Mouse (Mus musculus) myocyte (in vitro differentiated cells): ENCODE measurements around the gene Krtap1-5.

Experiments
- CEBPB ChIP-seq: IDR thresholded peaks from 2 replicates; pipeline ENCODE4 v1.6.1; 2011; ENCODE audit warnings: mild to moderate bottlenecking, moderate library complexity; ENCODE audit not compliant: poor library complexity, insufficient read depth, severe bottlenecking
- E2F4 ChIP-seq: IDR thresholded peaks from one replicate; pipeline ENCODE4 v1.6.1; 2011; ENCODE audit warnings: mild to moderate bottlenecking, control low read depth, moderate library complexity; ENCODE audit not compliant: insufficient read depth
- MAX ChIP-seq: IDR thresholded peaks from one replicate; pipeline ENCODE4 v1.6.1; 2011; ENCODE audit warnings: low read depth, mild to moderate bottlenecking, control low read depth
- MYOD1 ChIP-seq, 3 experiments: IDR thresholded peaks; one replicate each; pipeline ENCODE4 v1.6.1; 2011; ENCODE audit warnings: control low read depth in 2 of 3, low read depth in 2 of 3, mild to moderate bottlenecking in 2 of 3, moderate library complexity in 1 of 3; ENCODE audit not compliant: insufficient read length in 2 of 3, control insufficient read depth in 1 of 3
- MYOG ChIP-seq, 3 experiments: IDR thresholded peaks; one replicate each; pipeline ENCODE4 v1.6.1; 2011; ENCODE audit warnings: control low read depth in 2 of 3, low read depth in 2 of 3, mild to moderate bottlenecking in 2 of 3; ENCODE audit not compliant: insufficient read length in 2 of 3, control insufficient read depth in 1 of 3, insufficient read depth in 1 of 3
- POLR2A ChIP-seq: IDR thresholded peaks from one replicate; pipeline ENCODE4 v1.6.1; 2011; ENCODE audit warnings: low read depth, mild to moderate bottlenecking, control low read depth, moderate library complexity; ENCODE audit not compliant: insufficient read length
- POLR2AphosphoS2 ChIP-seq: IDR thresholded peaks from one replicate; pipeline ENCODE4 v1.6.1; 2011; ENCODE audit warnings: low read depth, control low read depth; ENCODE audit not compliant: insufficient read length
- REST ChIP-seq: IDR thresholded peaks from one replicate; pipeline ENCODE4 v1.6.1; 2011; ENCODE audit warnings: mild to moderate bottlenecking, control low read depth, moderate library complexity; ENCODE audit not compliant: insufficient read depth, insufficient read length
- TCF12 ChIP-seq: IDR thresholded peaks from one replicate; pipeline ENCODE4 v1.6.1; 2011; ENCODE audit warnings: mild to moderate bottlenecking, control low read depth; ENCODE audit not compliant: poor library complexity, insufficient read depth, severe bottlenecking
- TCF3 ChIP-seq: IDR thresholded peaks from one replicate; pipeline ENCODE4 v1.6.1; 2011; ENCODE audit warnings: low read depth, control low read depth; ENCODE audit not compliant: insufficient read length
- USF1 ChIP-seq: IDR thresholded peaks from one replicate; pipeline ENCODE4 v1.6.1; 2011; ENCODE audit warnings: low read depth, mild to moderate bottlenecking, control low read depth, moderate library complexity

DNA sequence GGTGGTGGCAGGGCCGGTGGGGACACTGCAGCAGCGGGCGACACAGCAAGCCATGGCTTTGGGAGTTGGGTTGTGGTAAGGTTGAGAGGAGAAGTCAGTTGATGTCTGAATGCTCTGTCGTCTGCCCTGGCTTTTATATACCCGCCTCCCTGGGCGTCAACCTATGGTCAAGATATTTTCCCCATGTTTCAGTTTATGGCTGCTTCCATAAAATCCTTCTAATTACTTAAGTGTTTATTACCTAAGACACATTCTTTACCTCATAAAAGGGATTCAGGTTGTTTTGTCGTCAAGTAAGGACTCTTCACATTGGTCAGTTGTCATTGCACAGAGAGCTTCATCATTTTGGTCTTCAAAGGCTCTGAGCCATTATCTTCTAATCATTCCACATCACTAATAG lies 14.3 kb downstream of the Krtap1-5 start, which contains the start of gene Krtap3-1:
- no peak for TF ChIP-seq MAX
- TF ChIP-seq TCF12, result no peak
- TF ChIP-seq MYOG (IDR thresholded peaks at IDR 0.05; ENCODE audit: control insufficient read depth in 1 of 3, insufficient read depth in 1 of 3, insufficient read length in 2 of 3, low read depth in 2 of 3), result no peak
- no peak for TF ChIP-seq USF1
- TF ChIP-seq POLR2A, result no peak
- no peak for TF ChIP-seq POLR2AphosphoS2
- TF ChIP-seq E2F4, result no peak
- TF ChIP-seq CEBPB, result no peak
- no peak for TF ChIP-seq MYOD1 (IDR thresholded peaks at IDR 0.05; ENCODE audit: control insufficient read depth in 1 of 3, insufficient read length in 2 of 3, low read depth in 2 of 3)
- TF ChIP-seq REST, result no peak
- TF ChIP-seq TCF3, result no peak
